Mouse (Mus musculus) neural tube, embryonic 15.5 days (tissue): ENCODE results near the gene P2rx4. TPM values are rescaled to one million over a fixed set of nuclear protein-coding genes. Genes with fewer than 3 reads are reported as not detected.

Experiments used
- ATAC-seq: fragments of 200-750 bp; cut with Nextera tagmentation; 2 replicates; pipeline ENCODE4 v1.8.0; 2017; ENCODE audit warnings: mild to moderate bottlenecking, moderate TSS enrichment, moderate library complexity; ENCODE audit not compliant: low FRiP score
- H3K27ac ChIP-seq: fragments of 300-500 bp; sonication (generic); replicated peaks from 2 replicates; pipeline ENCODE4 v1.5.1; 2015; ENCODE audit warnings: mild to moderate bottlenecking, inconsistent platforms
- H3K27me3 ChIP-seq: fragments of 300-500 bp; sonication (generic); replicated peaks from 2 replicates; pipeline ENCODE4 v1.6.1; 2015; ENCODE audit warnings: inconsistent platforms
- H3K36me3 ChIP-seq: fragments of 300-500 bp; sonication (generic); 2 replicates; pipeline ENCODE4 v1.6.1; 2015; ENCODE audit warnings: inconsistent platforms
- H3K4me1 ChIP-seq: fragments of 300-500 bp; sonication (generic); 2 replicates; pipeline ENCODE4 v1.6.1; 2015; ENCODE audit warnings: inconsistent platforms
- H3K4me2 ChIP-seq: fragments of 300-500 bp; sonication (generic); 2 replicates; pipeline ENCODE4 v1.6.1; 2015; ENCODE audit warnings: inconsistent platforms, mild to moderate bottlenecking, moderate library complexity
- H3K4me3 ChIP-seq: fragments of 300-500 bp; sonication (generic); replicated peaks from 2 replicates; pipeline ENCODE4 v1.5.1; 2015; ENCODE audit warnings: mild to moderate bottlenecking, inconsistent platforms
- H3K9ac ChIP-seq: fragments of 300-500 bp; sonication (generic); replicated peaks from 2 replicates; pipeline ENCODE4 v1.6.1; 2015; ENCODE audit warnings: mild to moderate bottlenecking, inconsistent platforms
- H3K9me3 ChIP-seq: fragments of 300-500 bp; sonication (generic); replicated peaks from 2 replicates; pipeline ENCODE4 v1.6.1; 2016; ENCODE audit warnings: inconsistent platforms
- WGBS: fragments of 180-500 bp; shearing (Covaris S2); methylation state at CpG from one replicate; pipeline ENCODE4 v1.1.7; 2015; ENCODE audit warnings: mixed read lengths; 5-methylcytosine and 5-hydroxymethylcytosine counted together
- polyA plus RNA-seq: library from polyadenylated mRNA; unstranded; fragments of >200 nt; fragmentation: Nextera tagmentation; extraction: Ambion mirVana; gene quantifications from 2 replicates; pipeline ENCODE4 v1.2.1, GENCODE M21; 2015

The P2rx4 gene
- polyA plus RNA-seq, 1 experiment from 2014 or later: 14.7 TPM

DNA sequence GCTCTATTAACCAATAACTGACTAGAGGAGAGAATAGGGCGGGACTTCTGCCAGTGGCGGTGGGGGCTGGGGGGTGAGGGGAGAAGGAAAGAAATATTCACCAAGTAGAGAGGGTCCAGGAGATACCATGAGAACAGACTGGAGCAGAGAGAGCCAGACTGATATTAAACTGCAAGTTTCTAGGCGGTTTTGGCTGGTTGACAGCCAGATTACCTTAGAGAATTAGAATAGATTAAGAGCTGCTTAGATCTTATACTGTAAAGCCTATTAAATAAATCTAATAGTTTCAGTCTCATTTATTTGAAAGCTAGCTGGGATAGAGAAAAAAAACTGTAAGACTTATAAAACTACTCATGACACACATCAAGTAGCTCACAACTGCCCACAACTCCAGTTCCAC is 2.2 kb upstream of the P2rx4 start:
- no peak for ATAC-seq
- WGBS: 74% methylated on average over 3 of the region's 3 CpGs
- Histone ChIP-seq H3K27me3 (no peaks in the 10 kb centered on the region), H3K27ac (no peak overlapping the region), H3K36me3 (no peaks in the 10 kb centered on the region), H3K4me3 (no peak overlapping the region), H3K4me1 (peaks cover 20% of the 10 kb centered on the region), H3K4me2 (no peak overlapping the region), H3K9ac (no peak overlapping the region), H3K9me3 (no peaks in the 10 kb centered on the region)

DNA sequence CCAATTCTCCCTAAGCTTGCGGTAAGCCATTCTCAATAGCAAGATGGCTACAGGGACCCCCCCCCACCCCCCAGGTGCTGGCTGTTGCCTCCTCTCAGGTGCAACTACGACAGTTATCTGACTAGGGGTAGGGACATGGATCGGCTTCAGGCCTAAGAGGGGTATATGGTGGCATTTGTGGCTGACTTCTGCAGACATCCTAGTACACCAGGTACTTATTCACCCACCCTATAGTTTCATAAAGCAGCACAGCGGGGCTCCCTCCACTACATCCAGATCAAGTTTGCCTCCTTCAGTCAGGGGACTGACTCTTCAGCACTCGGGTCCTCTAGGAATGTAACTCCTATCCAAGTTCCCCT is 448 bp upstream of the P2rx4 start:
- H3K9ac ChIP-seq: peak overlapping the region; percentile 73
- H3K4me3 ChIP-seq: peak overlapping the region; percentile 65
- peak; percentile 15; the same call in 1 of the 2 replicates for ATAC-seq
- 44% methylated on average over 5 of the region's 5 CpGs for WGBS
- no peaks in the 10 kb centered on the region for H3K27me3 ChIP-seq
- no peaks in the 10 kb centered on the region for H3K9me3 ChIP-seq
- H3K36me3 ChIP-seq: no peaks in the 10 kb centered on the region
- H3K4me2 ChIP-seq: peak overlapping the region; percentile 87
- H3K4me1 ChIP-seq: peaks cover 20% of the 10 kb centered on the region
- peak overlapping the region; percentile 94 for H3K27ac ChIP-seq

DNA sequence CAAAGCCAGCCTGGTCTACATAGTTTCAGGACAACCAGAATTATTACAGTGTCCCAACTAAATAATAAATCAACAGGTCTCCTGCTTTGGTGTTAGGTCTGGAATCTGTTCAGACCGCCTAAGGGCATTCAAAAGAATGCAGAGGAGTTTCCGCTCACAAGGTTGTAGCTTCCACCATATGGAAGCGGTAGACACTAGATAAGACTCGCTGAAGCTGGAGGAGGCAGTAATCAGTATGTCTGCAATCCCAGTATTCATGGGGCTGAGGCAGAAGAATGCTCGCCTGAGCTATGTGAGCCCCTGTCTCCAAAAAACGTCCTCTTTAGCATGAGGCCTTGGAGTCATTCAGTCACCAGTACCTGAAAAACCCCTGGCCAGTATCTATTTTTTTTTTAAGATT is 1.5 kb downstream of the P2rx4 start:
- H3K36me3 ChIP-seq: no peaks in the 10 kb centered on the region
- 85% methylated on average over 6 of the region's 6 CpGs for WGBS
- no peak overlapping the region for H3K4me2 ChIP-seq
- H3K9me3 ChIP-seq: no peaks in the 10 kb centered on the region
- H3K9ac ChIP-seq: no peak overlapping the region
- H3K27me3 ChIP-seq: no peaks in the 10 kb centered on the region
- H3K27ac ChIP-seq: no peak overlapping the region
- H3K4me1 ChIP-seq: peaks cover 20% of the 10 kb centered on the region
- ATAC-seq: no peak
- H3K4me3 ChIP-seq: no peak overlapping the region

GRCm38 (mm10) chr5:122715723-122716122 is 8.4 kb downstream of the P2rx4 start:
- no peak for ATAC-seq
- Histone ChIP-seq H3K4me3 (no peak overlapping the region), H3K27me3 (no peaks in the 10 kb centered on the region), H3K9me3 (no peaks in the 10 kb centered on the region), H3K4me1 (no peaks in the 10 kb centered on the region), H3K9ac (no peak overlapping the region), H3K4me2 (no peak overlapping the region), H3K36me3 (0 out of 2 replicates have a peak, but pooled peaks cover 2% of the 10 kb centered on the region), H3K27ac (no peak overlapping the region)
- WGBS: 82% methylated on average over 1 of the region's 1 CpGs

GRCm38 (mm10) chr5:122716793-122717192 is 9.4 kb downstream of the P2rx4 start:
- Histone ChIP-seq H3K4me1 (no peaks in the 10 kb centered on the region), H3K9ac (no peak overlapping the region), H3K27me3 (no peaks in the 10 kb centered on the region), H3K4me2 (no peak overlapping the region), H3K27ac (no peak overlapping the region), H3K36me3 (0 out of 2 replicates have a peak, but pooled peaks cover 2% of the 10 kb centered on the region), H3K4me3 (no peak overlapping the region), H3K9me3 (no peaks in the 10 kb centered on the region)
- WGBS: 98% methylated on average over 2 of the region's 2 CpGs
- ATAC-seq: no peak

GRCm38 (mm10) chr5:122718400-122718799 is 11.1 kb downstream of the P2rx4 start:
- ATAC-seq: no peak
- Histone ChIP-seq H3K4me3 (no peak overlapping the region), H3K4me2 (no peak overlapping the region), H3K9me3 (no peaks in the 10 kb centered on the region), H3K27me3 (no peaks in the 10 kb centered on the region), H3K36me3 (0 out of 2 replicates have a peak, but pooled peaks cover 2% of the 10 kb centered on the region), H3K4me1 (no peaks in the 10 kb centered on the region), H3K27ac (no peak overlapping the region), H3K9ac (no peak overlapping the region)
- WGBS: 87% methylated on average over 7 of the region's 7 CpGs

DNA sequence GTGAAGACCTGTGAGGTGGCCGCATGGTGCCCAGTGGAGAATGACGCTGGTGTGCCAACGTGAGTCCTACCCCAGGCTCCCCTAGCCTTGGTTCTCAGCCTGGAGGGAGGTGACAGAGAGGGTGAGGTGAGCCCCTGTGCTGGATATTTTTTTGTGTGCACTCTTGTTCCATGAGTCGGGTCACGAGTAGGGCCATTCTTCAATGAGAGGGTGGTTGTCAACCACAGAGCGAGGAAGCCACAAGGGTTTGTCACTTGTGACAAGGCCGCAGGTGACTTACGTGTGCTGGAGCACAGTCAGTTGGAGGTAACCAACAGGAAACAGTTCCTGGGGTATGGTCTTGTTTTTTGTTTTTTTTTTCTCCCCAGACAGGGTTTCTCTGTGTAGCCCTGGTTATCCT is 11.8 kb downstream of the P2rx4 start:
- Histone ChIP-seq H3K9me3 (no peaks in the 10 kb centered on the region), H3K27me3 (no peaks in the 10 kb centered on the region), H3K4me3 (no peak overlapping the region), H3K9ac (no peak overlapping the region), H3K36me3 (0 out of 2 replicates have a peak, but pooled peaks cover 2% of the 10 kb centered on the region), H3K4me2 (no peak overlapping the region), H3K4me1 (no peaks in the 10 kb centered on the region), H3K27ac (no peak overlapping the region)
- no peak for ATAC-seq
- 93% methylated on average over 8 of the region's 8 CpGs for WGBS

DNA sequence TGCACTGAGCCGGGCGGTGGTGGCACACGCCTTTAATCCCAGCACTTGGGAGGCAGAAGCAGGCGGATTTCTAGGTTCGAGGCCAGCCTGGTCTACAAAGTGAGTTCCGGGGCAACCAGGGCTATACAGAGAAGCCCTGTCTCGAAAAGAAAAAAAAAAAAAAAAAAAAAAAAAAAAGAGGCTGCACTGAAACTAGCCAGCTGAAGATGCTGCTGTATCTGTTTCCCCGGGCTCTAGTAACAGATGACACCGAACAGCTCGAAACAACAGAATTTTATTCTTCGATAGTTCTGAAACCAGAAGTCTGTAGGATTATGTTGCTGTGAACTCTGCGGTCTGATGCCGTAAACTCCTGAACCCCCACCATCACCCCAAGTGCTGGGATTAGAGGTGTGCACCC is 18.1 kb downstream of the P2rx4 start:
- peaks cover 4% of the 10 kb centered on the region; the same call in 1 of the 2 replicates for H3K36me3 ChIP-seq
- H3K9ac ChIP-seq: no peak overlapping the region
- no peaks in the 10 kb centered on the region for H3K9me3 ChIP-seq
- H3K27me3 ChIP-seq: no peaks in the 10 kb centered on the region
- no peak overlapping the region for H3K27ac ChIP-seq
- no peak overlapping the region for H3K4me3 ChIP-seq
- H3K4me2 ChIP-seq: no peak overlapping the region
- peaks cover 12% of the 10 kb centered on the region for H3K4me1 ChIP-seq
- no peak for ATAC-seq
- WGBS: 90% methylated on average over 13 of the region's 13 CpGs

DNA sequence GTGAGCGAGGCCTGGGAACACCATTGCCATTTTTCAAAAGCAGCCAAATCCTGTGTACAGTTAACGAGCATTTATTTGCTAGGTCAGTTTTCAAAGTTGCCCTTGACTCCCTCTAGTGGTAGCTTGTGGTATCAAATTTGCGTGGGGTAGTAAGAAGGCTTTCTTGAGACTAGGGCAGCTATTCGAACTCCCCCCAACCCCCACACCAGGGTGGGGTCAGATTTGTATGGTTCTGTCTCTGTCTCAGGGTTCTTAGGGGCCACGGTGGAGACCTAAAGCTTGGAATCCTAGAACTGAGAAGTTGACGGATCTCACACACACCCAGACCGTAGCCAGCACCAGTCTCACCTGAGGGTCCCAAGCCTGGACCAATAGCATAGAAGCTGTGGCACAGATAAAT is 18.7 kb downstream of the P2rx4 start:
- H3K27me3 ChIP-seq: no peaks in the 10 kb centered on the region
- 19% methylated on average over 7 of the region's 7 CpGs for WGBS
- H3K4me1 ChIP-seq: peaks cover 12% of the 10 kb centered on the region
- peak; percentile 68 for ATAC-seq
- no peak overlapping the region for H3K27ac ChIP-seq
- no peak overlapping the region for H3K4me3 ChIP-seq
- H3K36me3 ChIP-seq: peaks cover 4% of the 10 kb centered on the region; the same call in 1 of the 2 replicates
- H3K4me2 ChIP-seq: no peak overlapping the region
- no peaks in the 10 kb centered on the region for H3K9me3 ChIP-seq
- H3K9ac ChIP-seq: no peak overlapping the region

DNA sequence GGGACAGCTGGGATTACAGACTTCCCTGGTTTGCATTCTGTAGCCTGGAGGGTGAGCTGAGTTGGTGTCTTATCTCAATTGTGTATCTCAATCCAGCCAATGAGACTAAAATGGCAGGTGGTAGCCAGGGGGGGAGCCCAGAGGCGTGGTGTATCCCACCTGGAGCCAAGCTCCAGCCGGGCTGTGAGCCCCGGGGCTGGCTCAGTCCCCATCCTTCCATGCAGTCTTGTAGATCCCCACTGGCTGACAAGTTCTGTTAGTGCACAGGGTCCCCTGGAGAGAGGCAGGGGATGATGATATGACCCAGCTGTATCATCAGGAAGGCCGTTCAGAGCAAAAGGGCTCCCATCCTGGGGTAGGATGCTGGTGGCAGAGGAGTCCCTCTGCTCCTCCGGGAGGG is 19.3 kb downstream of the P2rx4 start:
- 71% methylated on average over 5 of the region's 5 CpGs for WGBS
- Histone ChIP-seq H3K36me3 (peaks cover 4% of the 10 kb centered on the region; the same call in 1 of the 2 replicates), H3K4me2 (no peak overlapping the region), H3K27me3 (no peaks in the 10 kb centered on the region), H3K27ac (no peak overlapping the region), H3K9ac (no peak overlapping the region), H3K9me3 (no peaks in the 10 kb centered on the region), H3K4me3 (no peak overlapping the region), H3K4me1 (peaks cover 12% of the 10 kb centered on the region)
- ATAC-seq: no peak

- Histone ChIP-seq H3K36me3 (peaks cover 4% of the 10 kb centered on the region; the same call in 1 of the 2 replicates), H3K4me3 (no peak overlapping the region), H3K9ac (no peak overlapping the region), H3K4me1 (peaks cover 13% of the 10 kb centered on the region), H3K27ac (no peak overlapping the region), H3K27me3 (no peaks in the 10 kb centered on the region), H3K4me2 (no peak overlapping the region), H3K9me3 (no peaks in the 10 kb centered on the region)
- WGBS: 92% methylated on average over 7 of the region's 7 CpGs
- ATAC-seq: no peak
These were observed 19.8 kb downstream of the P2rx4 start for GRCm38 (mm10) chr5:122727096-122727495.

- Histone ChIP-seq H3K4me2 (no peak overlapping the region), H3K36me3 (peaks cover 11% of the 10 kb centered on the region), H3K4me1 (peaks cover 17% of the 10 kb centered on the region), H3K27me3 (no peaks in the 10 kb centered on the region), H3K27ac (no peak overlapping the region), H3K4me3 (no peak overlapping the region), H3K9ac (no peak overlapping the region), H3K9me3 (no peaks in the 10 kb centered on the region)
- WGBS: 91% methylated on average over 10 of the region's 10 CpGs
- no peak for ATAC-seq
These were observed 23.4 kb downstream of the P2rx4 start for GRCm38 (mm10) chr5:122730776-122731175.

GRCm38 (mm10) chr5:122731321-122731720 is 24.0 kb downstream of the P2rx4 start:
- no peak overlapping the region for H3K4me2 ChIP-seq
- no peak overlapping the region for H3K4me3 ChIP-seq
- H3K9me3 ChIP-seq: no peaks in the 10 kb centered on the region
- peak overlapping the region; percentile 39; the same call in 1 of the 2 replicates for H3K27ac ChIP-seq
- peaks cover 16% of the 10 kb centered on the region for H3K36me3 ChIP-seq
- peaks cover 12% of the 10 kb centered on the region for H3K4me1 ChIP-seq
- H3K27me3 ChIP-seq: no peaks in the 10 kb centered on the region
- ATAC-seq: no peak
- no peak overlapping the region for H3K9ac ChIP-seq
- 68% methylated on average over 8 of the region's 8 CpGs for WGBS
